Mouse (Mus musculus): ENCODE results near the gene 4930432M17Rik.

GRCm38 (mm10) chr3:121689697-121690096 is 19.1 kb downstream of the 4930432M17Rik start:
- no peak for TF ChIP-seq POLR2A (IDR thresholded peaks at IDR 0.05; ENCODE audit: low read depth, low read length)
- TF ChIP-seq CTCF (conservative IDR thresholded peaks at IDR 0.05; ENCODE audit: insufficient read depth, insufficient read length, low read depth, low read length): no peak
